Mouse (Mus musculus): ENCODE measurements around the gene Serpinf2. TPM values are rescaled to one million over a fixed set of nuclear protein-coding genes. Genes with fewer than 3 reads are reported as not detected.

The Serpinf2 gene
- polyA plus RNA-seq (2016; fragmentation: Nextera tagmentation; extraction: Ambion mirVana): not detected in 2 replicates

DNA sequence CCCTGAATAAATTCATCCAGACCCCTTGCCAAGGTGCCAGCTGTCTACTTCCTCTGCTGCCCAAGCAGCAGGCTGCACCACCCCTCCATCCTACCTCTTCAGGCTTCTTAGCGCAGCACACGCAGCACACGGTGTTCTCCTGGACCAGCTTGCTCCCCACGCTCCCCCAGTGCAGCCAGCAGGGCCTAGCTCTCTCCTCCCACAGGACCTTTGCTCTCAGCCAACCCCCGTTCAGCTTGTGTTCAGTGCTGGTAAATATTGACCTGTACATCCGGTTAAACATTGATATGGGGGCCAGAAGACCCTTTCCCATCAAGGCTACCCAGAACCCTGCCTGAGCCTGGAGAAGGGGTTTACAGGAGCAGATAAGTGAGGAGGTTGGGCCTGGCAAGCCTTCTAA lies at the start of gene Serpinf2:
Gene Serpinf2, minus strand, starts transcription at position 229 of the 400 bp plus-strand sequence.
- Histone ChIP-seq H3K27me3 (replicated peaks; ENCODE audit: low read depth, poor library complexity, severe bottlenecking) (no peaks in the 10 kb centered on the region), H3K36me3 (replicated peaks) (peaks cover 21% of the 10 kb centered on the region), H3K4me3 (no peak within 1 kb of the TSS), H3K4me1 (peaks cover 10% of the 10 kb centered on the region), H3K9me3 (peaks cover 2% of the 10 kb centered on the region; the same call in 1 of the 2 replicates), H3K27ac (replicated peaks) (no peak within 1 kb of the TSS)
- DNase-seq (ENCODE audit: low spot score): no peak
- 91% methylated on average over 6 of the region's 6 CpGs for WGBS

GRCm38 (mm10) chr11:75487496-75487895 lies 48.1 kb upstream of the Serpinf2 start:
- DNase-seq (ENCODE audit: low spot score): no peak
- peak overlapping the region; percentile 90 for H3K4me3 ChIP-seq
- no peaks in the 10 kb centered on the region; the same call in 1 of the 2 replicates for H3K27me3 ChIP-seq (replicated peaks; ENCODE audit: low read depth, poor library complexity, severe bottlenecking)
- H3K36me3 ChIP-seq (replicated peaks): peaks cover 48% of the 10 kb centered on the region
- peaks cover 14% of the 10 kb centered on the region for H3K4me1 ChIP-seq
- H3K27ac ChIP-seq (replicated peaks): peak overlapping the region; percentile 96
- no peaks in the 10 kb centered on the region for H3K9me3 ChIP-seq
- WGBS: 32% methylated on average over 6 of the region's 6 CpGs

DNA sequence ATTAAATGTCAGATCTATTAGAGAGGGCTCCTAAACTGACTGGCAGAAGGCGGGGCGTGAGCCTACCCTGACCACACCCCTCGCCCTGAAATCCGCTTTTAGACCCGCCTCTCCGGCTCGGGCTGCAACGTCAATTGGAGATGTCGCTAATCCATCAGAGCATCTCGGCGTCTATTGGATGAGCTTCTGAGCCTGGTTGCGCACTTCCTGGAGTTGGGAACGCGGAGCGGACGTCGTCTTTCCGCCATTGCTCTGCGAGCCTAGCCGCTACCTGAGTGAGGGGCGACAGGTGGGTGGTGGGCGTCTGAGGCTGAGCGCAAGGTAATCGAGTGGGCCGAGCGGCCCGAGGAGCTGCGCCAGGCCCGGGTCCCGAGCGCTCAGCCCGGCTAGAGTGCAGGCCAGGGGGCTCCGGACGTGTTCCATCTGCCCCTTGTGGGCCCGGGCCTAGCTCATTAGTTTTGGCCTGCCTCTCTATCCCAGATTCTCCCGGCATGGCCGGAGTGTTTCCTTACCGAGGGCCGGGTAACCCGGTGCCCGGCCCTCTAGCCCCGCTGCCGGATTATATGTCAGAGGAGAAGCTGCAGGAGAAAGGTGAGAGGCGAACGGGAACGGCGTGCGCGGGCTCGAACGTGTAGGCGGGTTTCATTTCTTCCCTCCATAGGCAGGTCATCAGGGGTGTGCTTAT lies 47.4 kb upstream of the Serpinf2 start, which contains the start of gene Prpf8:
Gene Prpf8, plus strand, starts transcription at position 216 of the 685 bp plus-strand sequence.
- no peaks in the 10 kb centered on the region; the same call in 1 of the 2 replicates for H3K27me3 ChIP-seq (replicated peaks; ENCODE audit: low read depth, poor library complexity, severe bottlenecking)
- peaks cover 14% of the 10 kb centered on the region for H3K4me1 ChIP-seq
- peak; percentile 97 for DNase-seq (ENCODE audit: low spot score)
- H3K27ac ChIP-seq (replicated peaks): peak within 1 kb of the TSS; percentile 96
- peak within 1 kb of the TSS; percentile 90 for H3K4me3 ChIP-seq
- WGBS: under 1% methylated on average over 52 of the region's 52 CpGs
- no peaks in the 10 kb centered on the region for H3K9me3 ChIP-seq
- peaks cover 41% of the 10 kb centered on the region for H3K36me3 ChIP-seq (replicated peaks)

DNA sequence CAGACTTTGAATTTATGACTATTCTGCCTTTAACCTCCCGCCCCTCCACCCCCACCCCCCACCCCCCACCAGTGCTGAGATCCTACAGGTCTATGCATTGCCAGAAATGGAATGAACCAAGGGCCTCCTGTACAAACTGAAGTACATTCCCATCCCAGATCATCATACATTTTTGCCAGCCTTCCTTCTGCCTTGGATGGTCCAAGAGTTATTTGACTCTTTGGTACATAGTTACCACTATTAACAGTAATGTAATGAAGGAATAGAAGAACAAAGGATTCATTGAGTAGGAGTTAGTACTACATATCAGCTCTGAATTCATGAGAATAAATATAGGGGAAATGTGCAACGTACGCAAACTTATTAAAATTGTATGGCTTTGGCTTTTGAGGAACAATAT lies 46.8 kb upstream of the Serpinf2 start:
- Histone ChIP-seq H3K27me3 (replicated peaks; ENCODE audit: low read depth, poor library complexity, severe bottlenecking) (no peaks in the 10 kb centered on the region; the same call in 1 of the 2 replicates), H3K36me3 (replicated peaks) (peaks cover 35% of the 10 kb centered on the region), H3K4me3 (peak overlapping the region; percentile 90), H3K27ac (replicated peaks) (peak overlapping the region; percentile 96), H3K9me3 (no peaks in the 10 kb centered on the region), H3K4me1 (peaks cover 14% of the 10 kb centered on the region)
- no peak for DNase-seq (ENCODE audit: low spot score)
- 24% methylated on average over 3 of the region's 3 CpGs for WGBS

GRCm38 (mm10) chr11:75473376-75473775 lies 34.0 kb upstream of the Serpinf2 start:
- Histone ChIP-seq H3K9me3 (no peaks in the 10 kb centered on the region), H3K4me1 (peaks cover 4% of the 10 kb centered on the region), H3K27ac (replicated peaks) (no peak overlapping the region), H3K36me3 (replicated peaks) (no peaks in the 10 kb centered on the region), H3K4me3 (no peak overlapping the region), H3K27me3 (replicated peaks; ENCODE audit: low read depth, poor library complexity, severe bottlenecking) (no peaks in the 10 kb centered on the region)
- no peak for DNase-seq (ENCODE audit: low spot score)
- WGBS: 67% methylated on average over 7 of the region's 7 CpGs

DNA sequence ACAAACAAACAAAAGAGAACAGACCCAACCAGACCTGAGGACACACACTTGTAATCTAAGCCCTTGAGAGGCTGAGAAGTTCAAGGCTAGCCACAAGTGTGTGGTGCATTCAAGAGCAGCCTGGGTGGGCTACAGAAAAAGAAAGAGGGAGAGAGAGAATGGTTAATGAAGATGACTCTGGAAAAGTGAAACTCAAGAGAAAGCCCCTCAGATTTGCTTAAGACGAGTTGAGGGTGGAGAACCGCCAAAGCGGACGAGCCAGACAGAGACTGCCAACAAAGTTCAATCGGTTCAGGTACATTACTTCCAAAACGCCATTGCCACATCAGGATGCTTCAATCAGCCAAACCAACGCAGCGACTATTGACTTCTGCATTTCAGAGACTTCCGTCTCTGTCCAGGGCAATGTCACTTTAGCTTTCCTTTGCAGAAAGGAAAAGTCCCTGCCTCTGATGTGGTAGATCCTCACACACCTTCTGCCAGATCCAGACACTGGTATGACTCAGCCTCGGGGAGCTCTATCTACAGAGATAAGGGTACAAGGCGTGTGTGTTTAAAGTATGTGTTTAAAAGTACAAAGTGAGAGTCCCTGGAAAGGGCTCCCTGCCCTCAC lies 33.2 kb upstream of the Serpinf2 start:
- H3K36me3 ChIP-seq (replicated peaks): no peaks in the 10 kb centered on the region
- peaks cover 12% of the 10 kb centered on the region for H3K4me1 ChIP-seq
- no peak for DNase-seq (ENCODE audit: low spot score)
- no peak overlapping the region for H3K27ac ChIP-seq (replicated peaks)
- 87% methylated on average over 11 of the region's 11 CpGs for WGBS
- H3K9me3 ChIP-seq: no peaks in the 10 kb centered on the region
- no peak overlapping the region for H3K4me3 ChIP-seq
- no peaks in the 10 kb centered on the region for H3K27me3 ChIP-seq (replicated peaks; ENCODE audit: low read depth, poor library complexity, severe bottlenecking)

GRCm38 (mm10) chr11:75470675-75471074 lies 31.3 kb upstream of the Serpinf2 start:
- Histone ChIP-seq H3K9me3 (no peaks in the 10 kb centered on the region), H3K36me3 (replicated peaks) (peaks cover 7% of the 10 kb centered on the region), H3K4me1 (peaks cover 16% of the 10 kb centered on the region), H3K27me3 (replicated peaks; ENCODE audit: low read depth, poor library complexity, severe bottlenecking) (no peaks in the 10 kb centered on the region), H3K4me3 (no peak overlapping the region), H3K27ac (replicated peaks) (no peak overlapping the region)
- WGBS: 84% methylated on average over 3 of the region's 3 CpGs
- no peak for DNase-seq (ENCODE audit: low spot score)

DNA sequence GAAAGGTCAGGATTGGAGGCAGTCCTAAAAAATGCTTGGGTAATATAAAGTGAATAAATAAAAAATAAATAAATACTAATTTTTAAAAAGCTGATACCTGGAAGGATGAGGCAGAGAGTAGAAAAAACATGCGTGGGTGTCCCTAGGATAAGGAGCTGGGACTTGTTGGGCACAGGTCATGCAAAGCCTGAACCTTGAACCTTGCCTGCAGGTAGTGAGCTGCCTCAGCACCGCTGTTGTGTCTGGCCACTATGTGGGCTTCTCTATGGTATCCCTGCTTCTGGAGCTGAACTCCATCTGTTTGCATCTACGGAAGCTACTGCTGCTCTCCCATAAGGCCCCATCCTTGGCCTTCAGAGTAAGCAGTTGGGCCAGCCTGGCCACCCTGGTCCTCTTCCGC lies 29.9 kb upstream of the Serpinf2 start:
- no peak for DNase-seq (ENCODE audit: low spot score)
- Histone ChIP-seq H3K9me3 (no peaks in the 10 kb centered on the region), H3K4me1 (peaks cover 16% of the 10 kb centered on the region), H3K4me3 (no peak overlapping the region), H3K27ac (replicated peaks) (no peak overlapping the region), H3K36me3 (replicated peaks) (peaks cover 20% of the 10 kb centered on the region), H3K27me3 (replicated peaks; ENCODE audit: low read depth, poor library complexity, severe bottlenecking) (no peaks in the 10 kb centered on the region)
- 89% methylated on average over 4 of the region's 4 CpGs for WGBS

DNA sequence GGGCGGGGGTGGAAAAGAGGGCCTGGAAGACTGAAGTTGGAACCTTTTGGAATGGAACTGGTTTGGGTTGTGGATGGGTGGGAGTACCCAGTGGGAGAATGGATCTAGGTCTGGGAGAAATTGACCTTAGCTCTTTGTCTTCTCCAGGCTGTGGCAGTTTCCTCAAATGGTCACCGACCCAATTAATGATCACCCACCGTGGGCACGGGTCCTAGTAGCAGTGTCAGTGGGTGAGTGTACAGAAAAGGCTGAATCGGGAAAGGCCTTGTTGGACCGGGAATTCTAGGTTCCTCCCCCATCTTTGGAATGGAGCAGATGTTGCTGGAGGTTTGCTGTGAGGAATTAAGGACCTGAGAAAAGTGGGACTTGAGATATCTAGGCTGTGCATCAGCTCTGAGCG lies 29.0 kb upstream of the Serpinf2 start:
- Histone ChIP-seq H3K27me3 (replicated peaks; ENCODE audit: low read depth, poor library complexity, severe bottlenecking) (no peaks in the 10 kb centered on the region), H3K9me3 (no peaks in the 10 kb centered on the region), H3K36me3 (replicated peaks) (peaks cover 20% of the 10 kb centered on the region), H3K4me3 (peak overlapping the region; percentile 61), H3K4me1 (peaks cover 20% of the 10 kb centered on the region), H3K27ac (replicated peaks) (peak overlapping the region; percentile 82)
- DNase-seq (ENCODE audit: low spot score): no peak
- WGBS: 68% methylated on average over 7 of the region's 7 CpGs

DNA sequence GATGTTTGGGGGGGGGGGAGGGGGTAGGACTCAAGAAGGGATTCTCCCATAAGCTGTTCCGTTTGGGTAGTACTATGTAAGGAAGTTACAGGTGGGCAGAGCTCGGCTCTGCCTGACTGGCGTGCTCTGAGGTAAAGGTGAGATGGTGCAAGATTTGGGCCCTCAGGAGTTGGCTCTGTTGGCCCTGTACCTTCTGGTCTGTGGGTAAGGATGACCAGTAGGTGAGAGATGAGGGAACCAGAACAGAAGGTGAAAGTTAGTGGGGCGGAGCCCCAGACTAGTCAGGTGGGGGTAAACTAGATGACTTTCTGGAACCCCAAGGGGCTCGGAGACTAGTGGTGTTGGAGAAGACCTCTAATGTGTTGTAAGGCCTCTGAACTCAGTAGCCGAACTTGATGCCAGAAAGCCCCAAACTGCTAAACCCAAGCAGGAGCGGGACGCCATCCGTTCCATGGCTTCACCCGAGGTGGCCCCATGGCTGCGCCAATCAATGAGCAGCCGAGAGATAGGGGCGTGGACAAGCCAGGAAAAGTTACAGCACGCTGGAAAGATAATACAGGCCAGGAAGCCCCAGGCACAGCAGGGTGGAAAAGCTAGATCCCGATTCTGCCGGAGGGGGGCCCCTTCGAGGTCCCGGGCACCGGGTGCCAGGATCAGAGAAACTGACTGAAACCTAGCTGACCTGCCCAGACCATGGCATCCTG lies 28.3 kb upstream of the Serpinf2 start:
- 15% methylated on average over 19 of the region's 19 CpGs for WGBS

DNA sequence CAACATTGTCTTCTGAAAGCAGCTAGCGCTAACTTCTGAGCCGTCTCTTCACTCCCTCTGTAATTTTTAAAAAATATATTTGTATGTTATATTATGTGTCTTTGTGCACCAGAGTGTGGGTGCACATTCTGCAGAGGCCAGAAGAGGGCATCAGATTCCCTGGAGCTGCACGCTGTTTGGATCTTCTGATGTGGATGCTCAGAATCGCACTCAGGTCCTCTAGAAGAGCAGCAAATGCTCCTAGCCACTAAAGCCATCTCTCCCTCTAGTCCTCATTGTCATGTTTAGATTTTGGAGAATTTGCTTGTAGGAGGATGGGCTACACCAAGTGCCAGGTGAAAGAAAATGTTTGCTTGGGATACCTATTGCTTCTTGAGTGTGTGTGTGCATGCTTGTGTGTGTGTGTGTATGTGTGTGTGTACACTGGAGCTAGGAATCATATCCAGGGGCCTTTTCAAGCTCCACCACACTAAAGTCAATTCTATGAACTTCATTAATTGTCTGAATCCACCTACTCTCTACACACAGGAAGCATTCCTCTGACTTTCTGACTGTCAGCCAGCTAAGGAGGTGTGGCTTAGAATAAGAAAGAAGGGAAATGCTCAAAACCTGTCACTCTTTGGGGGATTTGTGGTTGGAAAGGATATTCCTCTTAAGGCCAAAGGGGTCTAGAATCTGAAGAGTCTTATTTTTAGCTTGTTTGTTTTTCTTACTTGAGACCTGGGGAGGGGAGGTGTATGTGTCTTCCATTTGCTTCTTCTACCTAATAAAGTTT lies 27.5 kb upstream of the Serpinf2 start:
- no peak for DNase-seq (ENCODE audit: low spot score)
- 97% methylated on average over 4 of the region's 4 CpGs for WGBS
- no peaks in the 10 kb centered on the region for H3K9me3 ChIP-seq
- H3K27ac ChIP-seq (replicated peaks): no peak overlapping the region
- peaks cover 20% of the 10 kb centered on the region for H3K36me3 ChIP-seq (replicated peaks)
- no peaks in the 10 kb centered on the region for H3K27me3 ChIP-seq (replicated peaks; ENCODE audit: low read depth, poor library complexity, severe bottlenecking)
- peak overlapping the region; percentile 61; the same call in 1 of the 2 replicates for H3K4me3 ChIP-seq
- peaks cover 35% of the 10 kb centered on the region for H3K4me1 ChIP-seq

More for the DNA sequence above, 28.3 kb upstream of the Serpinf2 start:
- Histone ChIP-seq H3K9me3 (no peaks in the 10 kb centered on the region), H3K4me1 (peaks cover 28% of the 10 kb centered on the region), H3K36me3 (replicated peaks) (peaks cover 20% of the 10 kb centered on the region), H3K27ac (replicated peaks) (peak overlapping the region; percentile 82), H3K27me3 (replicated peaks; ENCODE audit: low read depth, poor library complexity, severe bottlenecking) (no peaks in the 10 kb centered on the region), H3K4me3 (peak overlapping the region; percentile 61)
- DNase-seq (ENCODE audit: low spot score): peak; percentile 77

DNA sequence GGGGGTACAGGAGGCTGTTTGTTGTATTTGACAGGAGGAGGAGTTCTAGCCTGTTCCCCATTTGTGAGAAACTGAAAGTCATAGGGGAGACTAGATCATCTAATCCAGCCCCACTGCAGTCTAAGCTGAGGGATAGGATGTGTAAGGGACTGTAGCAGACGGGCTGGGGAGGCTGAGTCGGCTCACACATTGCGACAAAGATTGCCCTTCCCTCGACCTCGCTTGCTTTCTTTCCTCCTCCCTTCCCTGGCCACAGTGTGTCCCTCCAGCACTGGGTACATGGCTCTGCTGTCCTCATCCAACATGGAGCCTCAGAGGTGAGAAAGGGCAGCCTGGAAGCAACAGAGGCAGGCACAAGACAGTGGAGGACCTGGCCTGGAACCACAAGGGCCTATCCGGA lies 25.7 kb upstream of the Serpinf2 start:
- Histone ChIP-seq H3K27ac (replicated peaks) (no peak overlapping the region), H3K4me1 (peaks cover 43% of the 10 kb centered on the region), H3K27me3 (replicated peaks; ENCODE audit: low read depth, poor library complexity, severe bottlenecking) (no peaks in the 10 kb centered on the region), H3K36me3 (replicated peaks) (peaks cover 20% of the 10 kb centered on the region), H3K4me3 (no peak overlapping the region), H3K9me3 (no peaks in the 10 kb centered on the region)
- WGBS: 85% methylated on average over 6 of the region's 6 CpGs
- DNase-seq (ENCODE audit: low spot score): no peak

All from embryonic facial prominence, embryonic 10.5 days (tissue).